Mouse (Mus musculus) testis, adult 2 months (tissue): ENCODE data around the gene Ncam1.

Experiments used
- CTCF ChIP-seq: fragments of 200-500 bp; IDR thresholded peaks from 2 replicates; pipeline ENCODE4 v1.5.1; 2012; ENCODE audit warnings: low read depth, mild to moderate bottlenecking, inconsistent platforms, low read length, moderate library complexity; ENCODE audit not compliant: control insufficient read depth, insufficient read depth, insufficient replicate concordance
- POLR2A ChIP-seq: fragments of 200-500 bp; IDR thresholded peaks from 2 replicates; pipeline ENCODE4 v1.6.1; 2012; ENCODE audit warnings: low read depth, mild to moderate bottlenecking, inconsistent platforms, low read length, moderate library complexity; ENCODE audit not compliant: control insufficient read depth

GRCm38 (mm10) chr9:49514306-49514705 is 284.4 kb downstream of the Ncam1 start:
- TF ChIP-seq CTCF (no peak), POLR2A (no peak)
